Mouse (Mus musculus) brain, embryonic 14.5 days (tissue): ENCODE data around the gene Mgat4a.

Experiments used
- CTCF ChIP-seq: fragments of 200-500 bp; IDR thresholded peaks from 2 replicates; pipeline ENCODE4 v1.5.1; 2012; ENCODE audit warnings: inconsistent platforms, mild to moderate bottlenecking, moderate library complexity, borderline replicate concordance; ENCODE audit not compliant: insufficient read depth, insufficient read length; ENCODE audit errors: extremely low read depth
- POLR2A ChIP-seq: fragments of 200-500 bp; IDR thresholded peaks from 2 replicates; pipeline ENCODE4 v1.6.1; 2012; ENCODE audit warnings: mild to moderate bottlenecking, inconsistent platforms, borderline replicate concordance; ENCODE audit not compliant: poor library complexity, insufficient read depth, insufficient read length, severe bottlenecking; ENCODE audit errors: extremely low read depth

DNA sequence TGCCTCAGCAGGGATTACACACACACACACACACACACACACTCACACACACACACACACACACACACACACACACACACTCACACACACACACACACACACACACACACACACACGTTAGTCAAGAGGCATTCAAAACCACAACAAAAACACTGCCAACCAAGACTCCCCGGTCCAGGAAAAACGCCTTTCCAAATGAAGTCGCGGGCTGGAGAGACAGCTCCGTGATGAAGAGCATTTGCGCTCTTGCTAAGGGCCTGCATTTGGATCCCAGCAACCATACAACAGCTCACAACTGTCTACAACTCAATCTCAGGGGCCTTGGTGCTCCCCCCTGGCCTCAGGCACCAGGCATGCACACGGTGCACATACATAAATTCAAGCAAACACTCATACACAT is 10.8 kb downstream of the Mgat4a start:
- no peak for TF ChIP-seq POLR2A
- no peak for TF ChIP-seq CTCF
